Mouse (Mus musculus) G1E-ER4 (cell line): ENCODE data around the gene Cdk20. TPM values are rescaled to one million over a fixed set of nuclear protein-coding genes. Genes with fewer than 3 reads are reported as not detected.

Source experiments
- GATA1 ChIP-seq: IDR thresholded peaks from one replicate; pipeline ENCODE4 v1.8.0; 2012; ENCODE audit warnings: low read length, inconsistent platforms
- polyA plus RNA-seq: library from polyadenylated mRNA; stranded (reverse); fragments of >175 nt; gene quantifications from 2 replicates; pipeline ENCODE4 v1.2.3, GENCODE M21; 2012

The Cdk20 gene
- polyA plus RNA-seq = 5.7 and 8.0 TPM in 2 replicates

- TF ChIP-seq GATA1 = no peak
Measured at GRCm38 (mm10) chr13:64432017-64432995, at the start of gene Cdk20. Gene Cdk20 (plus strand): TSS chr13:64432314.

GRCm38 (mm10) chr13:64384937-64385336 is 47.2 kb upstream of the Cdk20 start:
- TF ChIP-seq GATA1 = no peak

- TF ChIP-seq GATA1 = no peak
Measured at GRCm38 (mm10) chr13:64386048-64386447, 46.1 kb upstream of the Cdk20 start.

DNA sequence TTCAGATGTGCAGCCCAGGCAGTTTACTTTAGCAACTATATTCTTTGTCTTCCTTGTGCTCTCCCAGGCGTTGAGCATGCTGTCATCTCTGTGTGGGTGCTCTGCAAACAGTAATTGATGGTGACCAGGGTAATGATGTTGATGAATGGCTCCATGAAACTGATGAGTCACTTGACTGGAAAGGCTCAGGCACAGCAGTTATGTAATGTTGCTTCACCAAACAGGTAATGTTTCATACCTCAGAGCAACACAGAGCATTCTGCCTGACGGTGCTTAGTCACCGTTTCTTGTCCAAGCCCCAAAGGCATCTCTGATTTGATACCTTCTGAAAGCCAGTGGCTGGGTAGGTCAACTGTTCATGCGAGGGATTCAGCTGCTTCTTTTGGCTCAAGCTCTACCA is 43.7 kb upstream of the Cdk20 start:
- TF ChIP-seq GATA1 = no peak

GRCm38 (mm10) chr13:64396979-64397378 is 35.1 kb upstream of the Cdk20 start:
- no peak for TF ChIP-seq GATA1

DNA sequence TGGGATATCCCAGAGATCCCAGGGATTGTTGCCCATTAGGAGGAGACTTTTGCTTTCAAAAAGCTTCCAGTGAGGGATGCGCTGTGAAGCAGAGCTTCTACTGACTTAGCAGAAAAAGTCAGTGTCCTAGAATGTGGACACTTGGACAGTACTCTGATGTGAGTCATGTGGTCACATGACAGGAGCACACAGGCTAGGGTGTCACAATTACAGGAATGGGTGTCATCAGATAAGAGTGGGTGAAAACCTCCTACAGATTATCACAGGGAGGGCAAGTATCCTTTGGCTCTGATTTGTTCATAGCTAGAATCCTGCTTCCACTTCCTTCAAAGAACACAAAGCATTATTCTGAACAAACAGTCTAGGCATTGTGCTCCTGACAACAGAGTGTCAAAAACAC is 34.0 kb upstream of the Cdk20 start:
- TF ChIP-seq GATA1 = no peak

- no peak for TF ChIP-seq GATA1
Measured at GRCm38 (mm10) chr13:64399906-64400305, 32.2 kb upstream of the Cdk20 start.

DNA sequence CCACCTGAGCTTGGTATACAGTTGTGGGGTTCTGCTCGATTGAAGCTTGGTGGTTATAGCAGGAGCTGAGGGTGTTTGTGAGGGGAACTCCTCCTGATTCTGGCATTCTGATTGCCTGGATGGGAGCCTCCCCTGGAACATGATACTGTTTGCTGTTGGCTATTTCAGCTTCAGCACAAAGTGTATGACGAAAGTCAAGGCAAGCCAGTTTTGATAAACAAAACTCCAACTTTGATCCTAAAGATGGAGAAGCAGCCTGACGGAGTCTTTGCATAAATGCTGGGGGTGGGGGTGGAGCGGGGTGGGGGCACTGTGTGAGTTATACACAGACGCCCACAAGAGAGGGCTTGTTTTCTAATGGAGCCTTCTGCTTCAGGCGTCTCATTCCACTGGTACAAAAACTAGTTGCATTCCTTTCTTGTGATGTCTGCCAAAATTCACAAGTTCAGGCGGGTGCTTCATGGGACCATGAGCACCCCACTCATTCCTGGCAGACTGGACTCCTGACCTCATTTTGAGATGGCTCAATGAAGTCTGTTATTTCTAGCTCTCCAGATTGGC is 31.2 kb upstream of the Cdk20 start:
- TF ChIP-seq GATA1 = no peak

- no peak for TF ChIP-seq GATA1
Measured at GRCm38 (mm10) chr13:64402006-64402405, 30.1 kb upstream of the Cdk20 start.

DNA sequence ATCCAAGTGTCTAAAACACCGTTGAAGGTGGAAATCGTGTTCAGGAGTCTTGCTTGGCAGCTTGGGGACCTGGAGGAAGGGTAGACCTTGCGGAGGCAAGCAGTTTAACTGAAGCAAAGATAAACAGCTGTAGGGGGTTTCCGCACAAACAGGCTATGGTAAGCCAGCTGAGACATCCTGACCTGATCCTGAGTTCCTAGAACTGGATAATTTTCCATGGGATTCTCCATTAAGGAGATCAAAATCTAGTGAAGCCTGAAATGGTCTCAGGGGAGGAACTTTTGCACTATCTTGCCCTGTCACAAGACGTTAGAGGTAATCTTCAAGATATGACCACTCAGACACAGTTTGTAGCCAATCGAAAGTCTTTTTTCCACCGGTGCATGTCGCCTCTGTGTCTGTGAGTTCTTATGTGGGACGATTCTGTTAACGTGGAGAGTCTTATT is 29.6 kb upstream of the Cdk20 start:
- TF ChIP-seq GATA1 = peak; percentile 27

- no peak for TF ChIP-seq GATA1
Measured at GRCm38 (mm10) chr13:64402951-64403460, 29.1 kb upstream of the Cdk20 start.

GRCm38 (mm10) chr13:64403519-64403918 is 28.6 kb upstream of the Cdk20 start:
- no peak for TF ChIP-seq GATA1

- TF ChIP-seq GATA1 = no peak
Measured at GRCm38 (mm10) chr13:64405550-64405949, 26.6 kb upstream of the Cdk20 start.

- no peak for TF ChIP-seq GATA1
Measured at GRCm38 (mm10) chr13:64407992-64408391, 24.1 kb upstream of the Cdk20 start.

GRCm38 (mm10) chr13:64410604-64411003 is 21.5 kb upstream of the Cdk20 start:
- no peak for TF ChIP-seq GATA1

DNA sequence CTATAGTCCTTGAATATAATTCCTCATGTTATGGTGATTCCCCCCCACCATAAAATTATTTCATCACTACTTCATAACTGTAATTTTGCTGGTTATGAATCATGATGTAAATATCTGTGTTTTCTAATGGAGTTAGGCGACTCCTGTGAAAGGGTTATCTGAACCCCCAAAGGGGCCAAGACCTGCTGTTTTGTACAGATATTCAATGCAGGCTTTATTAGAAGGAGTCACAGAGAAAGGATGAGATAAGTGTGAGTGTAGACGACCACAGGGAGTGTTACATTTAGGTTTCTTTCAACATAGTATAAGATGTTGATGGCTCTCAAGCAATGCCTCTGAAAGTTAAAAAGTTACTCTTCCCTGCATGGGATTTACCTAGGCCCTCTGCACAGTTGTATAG is 20.8 kb upstream of the Cdk20 start:
- TF ChIP-seq GATA1 = peak; percentile 14

GRCm38 (mm10) chr13:64412752-64413257 is 19.3 kb upstream of the Cdk20 start:
- TF ChIP-seq GATA1 = no peak
